Comparison of ENCODE assay signal across 9 mouse cellular contexts in genomic region chr8:119358175-119358574, GRCm38 (mm10).
"Had no signal": no experiment of that assay in that cellular context is flagged by ENCODE, and none has a peak within 500 bp of the region (broad histone marks: within the 10 kb centered on the region; RNA-seq: fewer than 3 reads in every experiment).

No protein-coding gene starts in this region.

- DNase-seq: right cerebral cortex, adult 18-20 months had no signal

- H3K27me3 ChIP-seq: limb, embryonic 13.5 days; liver, embryonic 13.5 days; midbrain, embryonic 12.5 days; midbrain, embryonic 15.5 days; neural tube, embryonic 12.5 days; neural tube, embryonic 15.5 days; stomach, embryonic 15.5 days had no signal

- H3K4me3 ChIP-seq: limb, embryonic 13.5 days; liver, embryonic 13.5 days; midbrain, embryonic 12.5 days; midbrain, embryonic 15.5 days; neural tube, embryonic 12.5 days; neural tube, embryonic 15.5 days; stomach, embryonic 15.5 days had no signal

- H3K27ac ChIP-seq: limb, embryonic 13.5 days; liver, embryonic 13.5 days; macrophage; midbrain, embryonic 12.5 days; midbrain, embryonic 15.5 days; neural tube, embryonic 12.5 days; neural tube, embryonic 15.5 days; stomach, embryonic 15.5 days had no signal

- ATAC-seq: midbrain, embryonic 15.5 days had no signal

- H3K4me2 ChIP-seq: limb, embryonic 13.5 days; liver, embryonic 13.5 days; midbrain, embryonic 12.5 days; midbrain, embryonic 15.5 days; neural tube, embryonic 12.5 days; neural tube, embryonic 15.5 days; stomach, embryonic 15.5 days had no signal

- H3K9ac ChIP-seq: limb, embryonic 13.5 days; liver, embryonic 13.5 days; midbrain, embryonic 12.5 days; midbrain, embryonic 15.5 days; neural tube, embryonic 12.5 days; neural tube, embryonic 15.5 days; stomach, embryonic 15.5 days had no signal

- H3K36me3 ChIP-seq: limb, embryonic 13.5 days; liver, embryonic 13.5 days; midbrain, embryonic 12.5 days; midbrain, embryonic 15.5 days; neural tube, embryonic 12.5 days; neural tube, embryonic 15.5 days; stomach, embryonic 15.5 days had no signal

- H3K4me1 ChIP-seq: midbrain, embryonic 12.5 days; midbrain, embryonic 15.5 days; neural tube, embryonic 12.5 days; neural tube, embryonic 15.5 days; stomach, embryonic 15.5 days had no signal

- H3K9me3 ChIP-seq: limb, embryonic 13.5 days; liver, embryonic 13.5 days; midbrain, embryonic 12.5 days; midbrain, embryonic 15.5 days; neural tube, embryonic 12.5 days; neural tube, embryonic 15.5 days; stomach, embryonic 15.5 days had no signal
